Mouse (Mus musculus) heart, embryonic 15.5 days (tissue): ENCODE data around the gene Ccdc157. TPM values are rescaled to one million over a fixed set of nuclear protein-coding genes. Genes with fewer than 3 reads are reported as not detected.
"Not testable (repeated sequence)": the region's sequence is repeated elsewhere in the genome, so short reads cannot be mapped to it uniquely, and the experiment has no call there.

Experiments used
- ATAC-seq: fragments of 200-750 bp; cut with Nextera tagmentation; replicated peaks from 2 replicates; pipeline ENCODE4 v1.8.0; 2017; ENCODE audit warnings: low read depth, moderate TSS enrichment; ENCODE audit not compliant: insufficient number of reproducible peaks, insufficient read depth, low FRiP score
- H3K27ac ChIP-seq: fragments of 300-500 bp; sonication (generic); 2 replicates; pipeline ENCODE4 v1.5.1; 2015; ENCODE audit warnings: mild to moderate bottlenecking, inconsistent platforms
- H3K27me3 ChIP-seq: fragments of 300-500 bp; sonication (generic); 2 replicates; pipeline ENCODE4 v1.6.1; 2015; ENCODE audit warnings: inconsistent platforms
- H3K36me3 ChIP-seq: fragments of 300-500 bp; sonication (generic); 2 replicates; pipeline ENCODE4 v1.6.1; 2015; ENCODE audit warnings: mild to moderate bottlenecking, inconsistent platforms
- H3K4me1 ChIP-seq: fragments of 300-500 bp; sonication (generic); replicated peaks from 2 replicates; pipeline ENCODE4 v1.6.1; 2015; ENCODE audit warnings: inconsistent platforms
- H3K4me2 ChIP-seq: fragments of 300-500 bp; sonication (generic); 2 replicates; pipeline ENCODE4 v1.6.1; 2015; ENCODE audit warnings: inconsistent platforms, mild to moderate bottlenecking, moderate library complexity
- H3K4me3 ChIP-seq: fragments of 300-500 bp; sonication (generic); 2 replicates; pipeline ENCODE4 v1.5.1; 2015; ENCODE audit warnings: mild to moderate bottlenecking, inconsistent platforms
- H3K9ac ChIP-seq: fragments of 300-500 bp; sonication (generic); 2 replicates; pipeline ENCODE4 v1.6.1; 2015; ENCODE audit warnings: mild to moderate bottlenecking, inconsistent platforms
- H3K9me3 ChIP-seq: fragments of 300-500 bp; sonication (generic); replicated peaks from 2 replicates; pipeline ENCODE4 v1.6.1; 2016; ENCODE audit warnings: inconsistent platforms
- WGBS: fragments of 180-500 bp; shearing (Covaris S2); methylation state at CpG from one replicate; pipeline ENCODE4 v1.1.7; 2015; ENCODE audit warnings: mixed read lengths; 5-methylcytosine and 5-hydroxymethylcytosine counted together
- polyA plus RNA-seq: library from polyadenylated mRNA; unstranded; fragments of >200 nt; fragmentation: Nextera tagmentation; extraction: Ambion mirVana; gene quantifications from 2 replicates; pipeline ENCODE4 v1.2.1, GENCODE M21; 2015

The Ccdc157 gene
- polyA plus RNA-seq, 1 experiment from 2014 or later: 4.4 TPM

GRCm38 (mm10) chr11:4148120-4148519 lies 12.0 kb downstream of the Ccdc157 start:
- Histone ChIP-seq H3K27ac (no peak overlapping the region), H3K4me2 (no peak overlapping the region), H3K9me3 (no peaks in the 10 kb centered on the region), H3K4me1 (no peaks in the 10 kb centered on the region), H3K9ac (no peak overlapping the region), H3K27me3 (no peaks in the 10 kb centered on the region), H3K36me3 (0 out of 2 replicates have a peak, but pooled peaks cover 11% of the 10 kb centered on the region), H3K4me3 (no peak overlapping the region)
- WGBS: 81% methylated on average over 5 of the region's 5 CpGs
- no peak for ATAC-seq

GRCm38 (mm10) chr11:4147098-4147497 lies 13.0 kb downstream of the Ccdc157 start:
- ATAC-seq: no peak
- Histone ChIP-seq H3K4me3 (no peak overlapping the region), H3K4me2 (no peak overlapping the region), H3K27ac (no peak overlapping the region), H3K36me3 (peaks cover 17% of the 10 kb centered on the region), H3K27me3 (no peaks in the 10 kb centered on the region), H3K9me3 (no peaks in the 10 kb centered on the region), H3K4me1 (no peaks in the 10 kb centered on the region), H3K9ac (no peak overlapping the region)
- 75% methylated on average over 10 of the region's 10 CpGs for WGBS

DNA sequence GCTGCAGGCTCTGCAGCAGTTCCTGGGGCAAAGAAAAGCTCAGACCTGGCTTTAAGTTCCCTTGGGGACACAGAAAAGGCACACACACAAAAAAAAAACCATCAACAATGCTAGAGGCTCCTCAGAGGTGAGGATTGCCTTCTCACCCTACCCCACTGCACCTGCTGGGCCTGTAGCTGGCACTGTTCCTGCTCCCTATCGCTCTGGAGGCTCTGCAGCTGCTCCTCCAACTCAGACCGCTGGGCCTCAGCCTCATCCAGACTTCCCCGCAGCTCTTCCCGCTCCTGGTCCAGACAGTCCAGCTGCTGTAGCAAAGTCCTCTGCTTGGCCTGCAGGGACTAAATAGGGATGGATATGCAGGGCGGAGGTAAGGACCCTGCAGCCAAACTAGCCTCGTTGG lies 13.7 kb downstream of the Ccdc157 start:
- Histone ChIP-seq H3K4me1 (no peaks in the 10 kb centered on the region), H3K9me3 (no peaks in the 10 kb centered on the region), H3K4me2 (no peak overlapping the region), H3K27ac (no peak overlapping the region), H3K36me3 (peaks cover 22% of the 10 kb centered on the region), H3K4me3 (no peak overlapping the region), H3K27me3 (no peaks in the 10 kb centered on the region), H3K9ac (no peak overlapping the region)
- 67% methylated on average over 6 of the region's 6 CpGs for WGBS
- ATAC-seq: no peak

DNA sequence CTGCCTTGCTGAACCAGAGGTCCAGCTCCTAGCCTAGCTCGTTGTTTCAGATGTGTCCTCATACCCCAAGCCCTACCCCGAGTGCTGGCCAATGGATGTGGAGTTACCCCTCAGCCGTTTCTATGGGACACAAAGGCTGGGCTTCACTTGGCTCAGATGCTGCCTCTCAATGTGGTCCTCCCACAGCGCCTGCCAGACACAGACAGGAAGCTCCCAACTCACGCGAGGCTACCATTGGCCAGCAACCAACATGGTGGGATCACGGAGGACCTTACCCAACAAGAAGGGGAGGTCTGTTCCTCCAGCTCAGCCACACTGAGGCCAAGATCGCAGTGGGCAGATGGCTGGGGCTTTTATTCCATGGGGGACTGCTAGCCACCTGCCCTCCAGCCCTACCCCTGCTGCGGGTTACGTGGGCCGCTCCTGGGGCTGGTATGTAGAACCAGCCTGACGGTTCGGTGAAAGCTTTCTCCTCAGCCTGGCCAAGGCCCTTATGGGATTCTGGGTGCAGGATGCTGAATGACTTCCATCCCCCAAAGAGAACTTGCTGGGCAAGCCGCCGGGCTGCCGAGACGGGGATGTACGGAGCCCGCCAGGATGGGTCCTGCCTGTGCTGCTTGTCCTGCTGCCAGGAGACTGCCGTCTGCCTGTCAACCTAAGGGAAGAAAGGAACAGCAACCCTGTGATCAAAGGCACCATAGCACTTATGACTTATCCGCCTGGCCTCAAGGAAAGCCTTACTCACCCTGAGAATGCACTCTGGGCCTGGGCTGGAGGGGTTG lies 16.6 kb downstream of the Ccdc157 start:
- peaks cover 40% of the 10 kb centered on the region for H3K36me3 ChIP-seq
- WGBS: 84% methylated on average over 21 of the region's 21 CpGs

DNA sequence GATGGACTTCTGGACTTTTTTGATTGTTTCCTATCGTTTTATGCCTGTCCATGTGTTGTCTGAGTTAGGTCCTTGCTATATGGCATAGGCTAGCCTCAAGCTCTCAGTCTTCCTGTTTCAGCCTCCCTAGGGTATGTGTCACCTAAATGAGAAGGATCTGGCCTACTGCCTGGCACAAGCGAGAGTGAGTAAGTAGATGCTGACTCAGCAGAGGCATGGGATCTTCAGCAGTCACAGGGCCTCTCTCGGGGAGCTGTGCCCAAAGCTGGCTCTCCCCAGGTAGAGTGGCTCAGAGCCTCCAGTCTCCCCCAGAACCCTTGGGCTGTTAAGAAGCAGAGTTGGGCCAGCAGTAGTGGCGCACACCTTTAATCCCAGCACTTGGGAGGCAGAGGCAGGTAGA lies 17.7 kb downstream of the Ccdc157 start:
- H3K4me2 ChIP-seq: no peak overlapping the region
- H3K36me3 ChIP-seq: peaks cover 44% of the 10 kb centered on the region
- H3K9ac ChIP-seq: no peak overlapping the region
- 84% methylated on average over 4 of the region's 4 CpGs for WGBS
- H3K9me3 ChIP-seq: no peaks in the 10 kb centered on the region
- no peak for ATAC-seq
- no peaks in the 10 kb centered on the region for H3K4me1 ChIP-seq
- H3K4me3 ChIP-seq: no peak overlapping the region
- H3K27ac ChIP-seq: no peak overlapping the region
- H3K27me3 ChIP-seq: no peaks in the 10 kb centered on the region

More for the DNA sequence above, 16.6 kb downstream of the Ccdc157 start:
- Histone ChIP-seq H3K9me3 (no peaks in the 10 kb centered on the region), H3K9ac (no peak overlapping the region), H3K4me3 (no peak overlapping the region), H3K27me3 (no peaks in the 10 kb centered on the region), H3K4me1 (no peaks in the 10 kb centered on the region), H3K27ac (no peak overlapping the region), H3K4me2 (no peak overlapping the region)
- no peak for ATAC-seq

DNA sequence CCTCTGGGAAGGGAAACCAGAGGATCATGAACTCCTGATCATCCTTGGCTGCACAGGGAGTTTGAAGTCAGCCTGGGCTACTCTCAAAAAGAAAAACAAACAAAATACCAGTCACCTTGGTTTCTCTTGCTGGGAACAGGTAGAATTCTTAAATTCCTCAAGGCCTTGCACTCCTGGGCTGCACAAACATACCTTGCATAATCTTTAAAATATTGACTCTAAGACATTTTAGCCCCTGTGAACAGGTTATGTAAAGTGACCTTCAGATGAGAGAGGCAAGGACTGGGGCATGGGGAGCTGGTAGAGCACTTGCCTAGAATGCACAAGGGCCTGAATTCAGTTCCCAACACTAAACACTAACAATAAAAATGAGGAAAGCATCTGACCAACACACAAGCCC lies 18.6 kb downstream of the Ccdc157 start:
- Histone ChIP-seq H3K4me1 (peaks cover under 1% of the 10 kb centered on the region; the same call in 1 of the 2 replicates), H3K27ac (no peak overlapping the region), H3K36me3 (peaks cover 46% of the 10 kb centered on the region), H3K9ac (no peak overlapping the region), H3K4me2 (no peak overlapping the region), H3K9me3 (no peaks in the 10 kb centered on the region), H3K27me3 (no peaks in the 10 kb centered on the region), H3K4me3 (no peak overlapping the region)
- ATAC-seq: no peak

DNA sequence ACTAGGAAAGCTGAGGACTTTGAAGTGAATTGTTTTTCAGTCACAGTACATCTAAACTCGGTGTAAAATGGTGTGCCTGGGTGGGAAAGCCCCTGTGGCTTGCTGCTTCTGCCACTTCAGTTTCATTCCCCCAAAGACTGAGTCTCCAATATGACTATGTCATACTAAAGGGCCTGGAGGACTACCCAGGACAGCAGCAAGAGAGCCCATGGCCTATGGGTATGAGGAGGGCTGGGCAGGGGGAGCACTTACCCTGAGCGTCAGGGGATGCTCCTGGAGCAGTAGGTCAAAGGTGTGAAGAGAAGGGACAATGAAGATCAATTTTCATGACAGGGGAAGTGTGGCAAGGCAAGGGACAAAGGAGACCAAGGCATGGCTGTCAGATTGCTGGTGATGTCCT lies 21.1 kb downstream of the Ccdc157 start:
- Histone ChIP-seq H3K4me2 (no peak overlapping the region), H3K4me1 (peaks cover 12% of the 10 kb centered on the region), H3K4me3 (no peak overlapping the region), H3K27me3 (no peaks in the 10 kb centered on the region), H3K27ac (no peak overlapping the region), H3K9me3 (no peaks in the 10 kb centered on the region), H3K9ac (no peak overlapping the region), H3K36me3 (peaks cover 43% of the 10 kb centered on the region)
- 68% methylated on average over 2 of the region's 2 CpGs for WGBS
- ATAC-seq: no peak

GRCm38 (mm10) chr11:4134986-4135935 lies 24.8 kb downstream of the Ccdc157 start, which contains the start of gene Rnf215:
TSS of gene Rnf215 (plus strand) at chr11:4135202.
- Histone ChIP-seq H3K4me3 (peak within 1 kb of the TSS; percentile 82), H3K36me3 (peaks cover 18% of the 10 kb centered on the region), H3K9me3 (0 out of 2 replicates have a peak, but pooled peaks cover 3% of the 10 kb centered on the region), H3K9ac (peak within 1 kb of the TSS; percentile 90), H3K4me2 (peak within 1 kb of the TSS; percentile 75), H3K27me3 (no peaks in the 10 kb centered on the region), H3K4me1 (peaks cover 12% of the 10 kb centered on the region), H3K27ac (peak within 1 kb of the TSS; percentile 80)
- ATAC-seq: peak; percentile 92
- 2% methylated on average over 65 of the region's 66 CpGs for WGBS

DNA sequence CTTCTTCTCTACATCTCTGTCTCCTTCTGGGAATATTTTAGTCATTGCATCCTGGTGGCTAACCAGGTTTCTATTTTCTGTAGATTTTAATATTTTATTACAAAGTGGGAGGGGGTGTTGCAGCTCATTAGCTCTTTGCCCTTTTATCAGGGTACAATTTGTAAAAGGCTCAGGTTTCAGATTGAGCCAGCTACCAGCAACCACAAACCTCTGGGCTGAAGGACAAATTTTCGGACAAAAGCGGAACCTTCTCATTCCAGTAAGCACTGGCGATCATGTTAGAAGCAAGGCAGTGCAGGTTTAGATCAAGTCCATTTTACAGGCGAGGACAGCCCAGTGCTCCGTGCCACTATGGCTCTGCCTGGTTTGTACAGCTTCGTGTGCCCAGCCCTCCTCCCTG lies 25.7 kb downstream of the Ccdc157 start:
- ATAC-seq: no peak
- peaks cover 12% of the 10 kb centered on the region for H3K4me1 ChIP-seq
- peak overlapping the region; percentile 82 for H3K4me3 ChIP-seq
- H3K4me2 ChIP-seq: peak overlapping the region; percentile 75; the same call in 1 of the 2 replicates
- H3K27me3 ChIP-seq: no peaks in the 10 kb centered on the region
- H3K9me3 ChIP-seq: 0 out of 2 replicates have a peak, but pooled peaks cover 3% of the 10 kb centered on the region
- H3K27ac ChIP-seq: no peak overlapping the region
- 59% methylated on average over 6 of the region's 6 CpGs for WGBS
- H3K9ac ChIP-seq: 0 out of 2 replicates have a peak overlapping the region, but pooled peaks have one; percentile 90
- peaks cover 10% of the 10 kb centered on the region; the same call in 1 of the 2 replicates for H3K36me3 ChIP-seq

DNA sequence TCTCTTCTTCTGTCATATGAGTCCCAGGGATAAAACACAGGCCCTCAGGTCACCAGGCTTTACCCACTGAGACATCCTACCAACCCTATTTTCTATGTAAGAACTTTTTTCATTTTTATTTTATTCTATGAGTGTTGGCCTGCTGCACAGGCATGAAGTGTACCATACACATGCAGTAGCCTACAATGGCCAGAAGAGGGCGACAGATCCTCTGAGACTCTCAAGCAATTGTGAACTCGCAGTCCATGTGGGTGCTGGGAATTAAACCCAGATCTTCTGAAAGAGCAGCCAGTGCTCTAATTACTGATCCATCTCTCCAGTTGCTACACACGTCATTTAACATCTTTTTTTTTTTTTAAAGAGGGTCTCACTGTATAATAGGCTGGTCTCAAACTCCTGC lies 26.6 kb downstream of the Ccdc157 start:
- no peak overlapping the region for H3K4me2 ChIP-seq
- peaks cover 6% of the 10 kb centered on the region; the same call in 1 of the 2 replicates for H3K36me3 ChIP-seq
- 0 out of 2 replicates have a peak, but pooled peaks cover 3% of the 10 kb centered on the region for H3K9me3 ChIP-seq
- H3K4me3 ChIP-seq: no peak overlapping the region
- no peak overlapping the region for H3K27ac ChIP-seq
- peaks cover 12% of the 10 kb centered on the region for H3K4me1 ChIP-seq
- H3K9ac ChIP-seq: no peak overlapping the region
- WGBS: 61% methylated on average over 3 of the region's 3 CpGs
- no peaks in the 10 kb centered on the region for H3K27me3 ChIP-seq
- ATAC-seq: no peak

DNA sequence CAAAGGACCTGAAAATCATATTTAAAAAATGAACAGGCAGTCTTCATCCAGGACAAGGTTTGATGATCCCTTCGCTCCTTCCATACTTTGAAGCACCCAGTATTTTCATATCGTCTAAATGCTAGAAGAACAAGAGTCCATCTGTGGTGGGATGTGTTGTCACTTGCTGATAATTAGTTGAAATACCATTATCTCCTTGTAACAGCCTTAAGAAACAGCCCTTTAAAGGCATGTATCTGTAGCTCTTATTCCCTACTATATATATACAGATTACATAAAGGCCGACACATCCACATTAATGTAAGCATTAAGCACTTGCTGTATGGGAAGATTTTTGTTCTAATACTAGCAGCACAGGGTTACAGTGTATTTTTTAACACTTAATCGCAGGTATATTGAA lies 31.6 kb downstream of the Ccdc157 start:
- not testable (repeated sequence) for H3K9ac ChIP-seq, H3K4me1 ChIP-seq, H3K27me3 ChIP-seq, H3K36me3 ChIP-seq, ATAC-seq, H3K4me3 ChIP-seq, H3K9me3 ChIP-seq, H3K4me2 ChIP-seq, H3K27ac ChIP-seq
- WGBS: 84% methylated on average over 4 of the region's 4 CpGs
